Mouse (Mus musculus) limb, embryonic 14.5 days (tissue): ENCODE data around the gene Prrt4. TPM values are rescaled to one million over a fixed set of nuclear protein-coding genes. Genes with fewer than 3 reads are reported as not detected.
"Not testable (repeated sequence)": the region's sequence is repeated elsewhere in the genome, so short reads cannot be mapped to it uniquely, and the experiment has no call there.

ENCODE experiments used
- ATAC-seq: fragments of 200-750 bp; cut with Nextera tagmentation; 2 replicates; pipeline ENCODE4 v1.8.0; 2017; ENCODE audit warnings: low read depth, moderate number of reproducible peaks, moderate TSS enrichment; ENCODE audit not compliant: low FRiP score
- DNase-seq: peaks from one replicate; pipeline ENCODE4 v3.0.0-alpha.2; 2015; ENCODE audit warnings: low spot score
- H3K27ac ChIP-seq: fragments of 300-500 bp; sonication (generic); replicated peaks from 2 replicates; pipeline ENCODE4 v1.5.1; 2014; ENCODE audit warnings: low read depth, mild to moderate bottlenecking, low read length, moderate library complexity, mixed read lengths
- H3K27me3 ChIP-seq: fragments of 300-500 bp; sonication (generic); 2 replicates; pipeline ENCODE4 v1.6.1; 2014; ENCODE audit warnings: low read length, mixed read lengths; ENCODE audit not compliant: control insufficient read depth, insufficient read depth
- H3K36me3 ChIP-seq: fragments of 300-500 bp; sonication (generic); 2 replicates; pipeline ENCODE4 v1.6.1; 2014; ENCODE audit warnings: mild to moderate bottlenecking, low read length, moderate library complexity, mixed read lengths; ENCODE audit not compliant: control insufficient read depth, insufficient read depth
- H3K4me1 ChIP-seq: fragments of 300-500 bp; sonication (generic); 2 replicates; pipeline ENCODE4 v1.6.1; 2014; ENCODE audit warnings: antibody characterized with exemption, low read length, mixed read lengths; ENCODE audit not compliant: control insufficient read depth, insufficient read depth
- H3K4me2 ChIP-seq: fragments of 300-500 bp; sonication (generic); replicated peaks from 2 replicates; pipeline ENCODE4 v1.6.1; 2014; ENCODE audit warnings: low read depth, mild to moderate bottlenecking, low read length, moderate library complexity; ENCODE audit not compliant: severe bottlenecking
- H3K4me3 ChIP-seq: fragments of 300-500 bp; sonication (generic); replicated peaks from 2 replicates; pipeline ENCODE4 v1.5.1; 2014; ENCODE audit warnings: low read length
- H3K9ac ChIP-seq: fragments of 300-500 bp; sonication (generic); 2 replicates; pipeline ENCODE4 v1.6.1; 2014; ENCODE audit warnings: mild to moderate bottlenecking, low read depth, low read length, moderate library complexity; ENCODE audit not compliant: severe bottlenecking
- H3K9me3 ChIP-seq: fragments of 300-500 bp; sonication (generic); 2 replicates; pipeline ENCODE4 v1.6.1; 2016; ENCODE audit warnings: low read length; ENCODE audit not compliant: control insufficient read depth
- POLR2A ChIP-seq: fragments of 200-500 bp; IDR thresholded peaks from 2 replicates; pipeline ENCODE4 v1.8.0; 2012; ENCODE audit warnings: inconsistent platforms, mild to moderate bottlenecking, moderate library complexity, borderline replicate concordance; ENCODE audit not compliant: insufficient read depth, insufficient read length; ENCODE audit errors: extremely low read depth
- WGBS: fragments of 180-500 bp; shearing (Covaris S2); extraction: QIAGEN DNeasy Blood & Tissue Kit; methylation state at CpG from one replicate; pipeline ENCODE4 v1.1.7; 2014; 5-methylcytosine and 5-hydroxymethylcytosine counted together
- polyA plus RNA-seq, 2 experiments: library from polyadenylated mRNA; depleted of rRNA in 1 of 2; stranded (reverse) in 1 of 2; unstranded in 1 of 2; fragments of >200 nt; fragmentation: Nextera tagmentation in 1 of 2; extraction: Ambion mirVana in 1 of 2; gene quantifications; 2 replicates each; pipeline versions ENCODE4 v1.2.1 to v1.2.3; 2012 to 2014

Gene Prrt4
- polyA plus RNA-seq (2012; rRNA removed) = 1.2 and 1.8 TPM in 2 replicates
- polyA plus RNA-seq (2014; fragmentation: Nextera tagmentation; extraction: Ambion mirVana) = 0.92 and 1.1 TPM in 2 replicates

- Histone ChIP-seq H3K4me3 (peak within 1 kb of the TSS; percentile 60), H3K9ac (peak within 1 kb of the TSS; percentile 65), H3K27me3 (peaks cover 8% of the 10 kb centered on the region; the same call in 1 of the 2 replicates), H3K4me2 (peak within 1 kb of the TSS; percentile 91), H3K4me1 (peaks cover 4% of the 10 kb centered on the region; the same call in 1 of the 2 replicates), H3K36me3 (no peaks in the 10 kb centered on the region), H3K9me3 (no peaks in the 10 kb centered on the region), H3K27ac (no peak within 1 kb of the TSS)
- WGBS = 1% methylated on average over 44 of the region's 79 CpGs
- DNase-seq = peak; percentile 30
- no peak for TF ChIP-seq POLR2A
- ATAC-seq = peak; percentile 79
These were observed at the start of gene Prrt4 for GRCm38 (mm10) chr6:29178888-29179658. Gene Prrt4, minus strand, starts transcription at chr6:29179584.

DNA sequence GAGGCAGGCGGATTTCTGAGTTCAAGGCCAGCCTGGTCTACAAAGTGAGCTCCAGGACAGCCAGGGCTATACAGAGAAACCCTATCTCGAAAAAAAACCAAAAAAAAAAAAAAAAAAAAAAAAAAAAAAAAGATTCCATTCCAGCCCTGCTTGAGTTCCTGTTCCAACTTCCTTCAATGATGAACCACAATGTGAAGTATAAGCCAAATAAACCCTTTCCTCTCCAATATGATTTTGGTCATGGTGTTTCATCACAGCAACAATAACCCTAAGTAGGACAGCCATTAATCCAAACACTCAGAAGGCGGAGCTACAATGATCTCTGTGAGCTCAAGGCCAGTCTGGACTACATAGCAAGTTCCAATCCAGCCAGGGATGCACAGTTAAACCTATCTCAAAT is 38.3 kb upstream of the Prrt4 start:
- H3K27me3 ChIP-seq = peaks cover 16% of the 10 kb centered on the region
- peaks cover 11% of the 10 kb centered on the region for H3K4me1 ChIP-seq
- H3K9me3 ChIP-seq, H3K4me2 ChIP-seq, ATAC-seq, H3K9ac ChIP-seq, H3K36me3 ChIP-seq, DNase-seq, H3K27ac ChIP-seq, H3K4me3 ChIP-seq: not testable (repeated sequence)
- WGBS = 89% methylated on average over 2 of the region's 3 CpGs

- Histone ChIP-seq H3K9ac (peak within 1 kb of the TSS; percentile 59), H3K36me3 (no peaks in the 10 kb centered on the region), H3K27ac (no peak within 1 kb of the TSS), H3K9me3 (no peaks in the 10 kb centered on the region), H3K27me3 (peaks cover 16% of the 10 kb centered on the region), H3K4me2 (peak within 1 kb of the TSS; percentile 97), H3K4me1 (peaks cover 21% of the 10 kb centered on the region), H3K4me3 (peak within 1 kb of the TSS; percentile 64)
- TF ChIP-seq POLR2A = no peak
- ATAC-seq = peak; percentile 80
- DNase-seq = peak; percentile 63
- WGBS = under 1% methylated on average over 44 of the region's 56 CpGs
These were observed 36.6 kb upstream of the Prrt4 start, which contains the start of gene Impdh1 for GRCm38 (mm10) chr6:29215881-29216501. Gene Impdh1, minus strand, starts transcription at chr6:29216364.

- DNase-seq = no peak
- peak overlapping the region; percentile 97 for H3K4me2 ChIP-seq
- no peaks in the 10 kb centered on the region for H3K36me3 ChIP-seq
- peaks cover 23% of the 10 kb centered on the region for H3K4me1 ChIP-seq
- no peaks in the 10 kb centered on the region for H3K9me3 ChIP-seq
- peak overlapping the region; percentile 64 for H3K4me3 ChIP-seq
- H3K27ac ChIP-seq = no peak overlapping the region
- no peak for ATAC-seq
- peaks cover 16% of the 10 kb centered on the region for H3K27me3 ChIP-seq
- no peak for TF ChIP-seq POLR2A
- H3K9ac ChIP-seq = no peak overlapping the region
- WGBS = 10% methylated on average over 9 of the region's 9 CpGs
These were observed 35.8 kb upstream of the Prrt4 start for GRCm38 (mm10) chr6:29215181-29215580.

DNA sequence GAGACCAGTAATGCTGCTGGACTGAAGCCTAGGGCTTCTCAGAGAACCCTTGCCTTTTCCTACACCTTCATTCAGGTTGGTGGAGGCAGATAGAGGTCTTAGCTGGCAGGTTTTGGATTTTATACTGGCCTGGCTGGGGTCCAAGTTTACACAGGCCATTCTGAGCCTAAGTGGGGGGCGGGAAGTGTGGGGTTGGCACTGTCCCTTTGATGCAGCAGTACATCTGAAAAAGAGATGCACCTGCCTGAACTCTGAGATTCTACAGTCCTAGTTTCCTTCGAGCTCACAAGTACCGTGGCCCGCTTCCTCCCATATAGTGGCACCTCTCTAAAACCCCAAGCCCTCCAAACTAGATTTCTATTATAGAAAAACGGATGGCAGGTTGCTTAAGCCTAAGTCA is 35.4 kb upstream of the Prrt4 start:
- ATAC-seq (no peak), DNase-seq (no peak)
- peaks cover 16% of the 10 kb centered on the region for H3K27me3 ChIP-seq
- H3K9ac ChIP-seq = no peak overlapping the region
- no peaks in the 10 kb centered on the region for H3K36me3 ChIP-seq
- H3K4me2 ChIP-seq = no peak overlapping the region
- TF ChIP-seq POLR2A = no peak
- H3K9me3 ChIP-seq = no peaks in the 10 kb centered on the region
- WGBS = 37% methylated on average over 5 of the region's 5 CpGs
- peak overlapping the region; percentile 64; the same call in 1 of the 2 replicates for H3K4me3 ChIP-seq
- peaks cover 26% of the 10 kb centered on the region for H3K4me1 ChIP-seq
- no peak overlapping the region for H3K27ac ChIP-seq
